Mouse (Mus musculus): ENCODE data around the gene Nkx1-2. TPM values are rescaled to one million over a fixed set of nuclear protein-coding genes. Genes with fewer than 3 reads are reported as not detected.
A peak's percentile ranks its signal among the peaks of the same experiment; 100 is the strongest.

The Nkx1-2 gene
- polyA plus RNA-seq, 1 experiment: not detected

DNA sequence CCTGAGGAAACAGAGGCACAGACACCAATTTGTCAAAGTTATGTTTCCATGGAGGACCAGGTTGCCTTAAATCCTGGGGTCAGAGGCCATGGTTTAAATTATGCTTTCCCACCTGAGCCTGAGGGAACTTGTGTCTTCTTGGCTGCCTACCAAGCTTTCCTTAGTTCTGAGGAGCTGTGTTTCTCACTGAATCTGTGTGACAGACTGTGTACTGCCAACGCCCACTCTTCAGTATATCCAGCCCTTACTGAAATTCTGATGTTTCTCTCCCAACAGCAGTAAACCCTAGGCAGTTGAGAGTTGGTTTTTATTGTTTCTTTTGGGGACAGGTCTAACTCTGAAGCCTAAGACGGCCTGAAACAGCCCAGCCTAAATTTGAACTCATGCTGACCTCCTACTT is 5.7 kb downstream of the Nkx1-2 start:
- no peaks in the 10 kb centered on the region for H3K4me1 ChIP-seq (ENCODE audit: control insufficient read depth, insufficient read depth, low read length)
- H3K27ac ChIP-seq (ENCODE audit: insufficient read depth, low read length): no peak overlapping the region
- H3K4me3 ChIP-seq (ENCODE audit: insufficient read depth, low read length): no peak overlapping the region
- TF ChIP-seq POLR2A (IDR thresholded peaks at IDR 0.05; ENCODE audit: low read depth, low read length): no peak
- TF ChIP-seq CTCF (IDR thresholded peaks at IDR 0.05; ENCODE audit: borderline replicate concordance, insufficient read depth, low read length): no peak

DNA sequence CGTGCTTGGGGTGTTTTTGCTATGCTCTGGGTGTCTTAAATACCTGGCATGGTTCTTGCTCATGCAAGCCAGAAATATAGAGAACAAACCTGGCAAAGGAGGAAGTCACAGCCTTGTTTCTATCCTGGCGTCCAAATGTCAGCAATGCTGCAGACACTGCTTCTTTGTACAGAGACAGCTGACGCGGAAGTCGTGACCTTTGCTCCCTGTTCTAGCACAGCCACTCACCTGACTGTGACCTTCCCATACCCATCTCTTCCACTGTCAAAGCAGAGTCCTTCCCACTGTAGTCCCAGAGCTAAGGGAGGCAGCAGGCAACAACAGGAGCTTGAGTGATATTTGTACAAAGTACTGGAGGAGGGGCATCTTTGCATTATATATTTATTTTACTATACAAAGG is 9.8 kb downstream of the Nkx1-2 start:
- H3K4me3 ChIP-seq (ENCODE audit: insufficient read depth, low read length): no peak overlapping the region
- H3K4me1 ChIP-seq (ENCODE audit: control insufficient read depth, insufficient read depth, low read length): no peaks in the 10 kb centered on the region
- TF ChIP-seq POLR2A (IDR thresholded peaks at IDR 0.05; ENCODE audit: low read depth, low read length): no peak
- TF ChIP-seq CTCF (IDR thresholded peaks at IDR 0.05; ENCODE audit: borderline replicate concordance, insufficient read depth, low read length): no peak
- no peak overlapping the region for H3K27ac ChIP-seq (ENCODE audit: insufficient read depth, low read length)

DNA sequence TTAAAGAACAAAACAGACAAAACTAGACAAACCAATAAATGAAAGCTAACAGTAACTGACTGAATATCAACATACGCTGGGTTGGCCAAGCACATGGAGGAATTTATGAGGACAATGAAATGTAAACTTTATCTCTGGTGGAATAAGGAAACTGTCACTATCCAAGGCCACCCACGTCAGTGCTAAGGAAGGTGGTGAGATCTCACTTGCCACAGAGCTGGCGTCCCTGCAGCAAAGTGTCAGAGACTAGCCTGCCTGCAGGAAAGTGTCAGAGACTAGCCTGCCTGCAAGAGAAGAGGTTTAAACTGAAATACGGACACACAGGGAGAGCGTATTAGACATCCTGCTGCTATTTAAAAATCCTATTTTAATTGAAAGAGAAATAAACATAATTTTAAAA is 12.3 kb downstream of the Nkx1-2 start:
- Histone ChIP-seq H3K4me3 (ENCODE audit: insufficient read depth, low read length) (no peak overlapping the region), H3K4me1 (ENCODE audit: control insufficient read depth, insufficient read depth, low read length) (no peaks in the 10 kb centered on the region), H3K27ac (ENCODE audit: insufficient read depth, low read length) (no peak overlapping the region)
- TF ChIP-seq CTCF (IDR thresholded peaks at IDR 0.05; ENCODE audit: borderline replicate concordance, insufficient read depth, low read length) (no peak), POLR2A (IDR thresholded peaks at IDR 0.05; ENCODE audit: low read depth, low read length) (no peak)

DNA sequence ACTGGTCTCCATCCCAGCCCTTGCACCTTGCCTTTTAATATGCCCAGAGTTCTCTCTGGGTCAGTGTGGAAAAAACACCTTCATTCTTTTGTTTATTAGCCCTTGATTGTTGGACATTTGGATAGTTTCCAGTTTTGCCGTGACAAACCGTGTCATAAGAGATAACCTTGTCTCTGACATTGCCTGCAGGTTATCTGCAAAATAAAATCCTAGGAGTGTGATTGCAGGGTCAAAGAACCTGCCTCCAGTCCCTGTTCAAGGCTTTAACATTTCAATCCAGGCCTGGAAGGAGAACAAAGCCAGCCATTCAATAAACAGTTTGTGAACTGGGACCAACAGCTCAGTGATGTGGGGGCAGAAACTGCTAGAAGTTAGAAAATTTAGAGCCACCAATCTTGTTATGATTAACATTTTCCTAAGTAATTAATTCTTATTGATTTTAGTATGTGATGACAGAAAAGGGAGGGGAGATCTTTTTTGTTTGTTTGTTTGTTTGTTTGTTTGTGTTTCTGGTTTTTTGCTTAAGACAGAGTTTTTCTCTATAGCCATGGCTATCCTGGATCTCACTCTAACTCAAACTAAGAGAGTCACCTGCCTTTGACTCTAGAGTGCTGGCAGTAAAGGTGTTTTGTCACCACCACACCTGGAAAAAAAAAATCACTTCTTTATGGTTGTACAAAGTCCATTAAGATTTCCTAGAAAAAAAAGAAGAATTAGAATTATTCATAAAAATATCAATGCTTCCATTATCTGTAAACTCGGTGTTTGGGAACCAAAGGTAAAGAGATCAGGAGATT is 13.5 kb downstream of the Nkx1-2 start:
- TF ChIP-seq CTCF (IDR thresholded peaks at IDR 0.05; ENCODE audit: borderline replicate concordance, insufficient read depth, low read length) (no peak), POLR2A (IDR thresholded peaks at IDR 0.05; ENCODE audit: low read depth, low read length) (no peak)
- Histone ChIP-seq H3K4me3 (ENCODE audit: insufficient read depth, low read length) (no peak overlapping the region), H3K4me1 (ENCODE audit: control insufficient read depth, insufficient read depth, low read length) (no peaks in the 10 kb centered on the region), H3K27ac (ENCODE audit: insufficient read depth, low read length) (no peak overlapping the region)

DNA sequence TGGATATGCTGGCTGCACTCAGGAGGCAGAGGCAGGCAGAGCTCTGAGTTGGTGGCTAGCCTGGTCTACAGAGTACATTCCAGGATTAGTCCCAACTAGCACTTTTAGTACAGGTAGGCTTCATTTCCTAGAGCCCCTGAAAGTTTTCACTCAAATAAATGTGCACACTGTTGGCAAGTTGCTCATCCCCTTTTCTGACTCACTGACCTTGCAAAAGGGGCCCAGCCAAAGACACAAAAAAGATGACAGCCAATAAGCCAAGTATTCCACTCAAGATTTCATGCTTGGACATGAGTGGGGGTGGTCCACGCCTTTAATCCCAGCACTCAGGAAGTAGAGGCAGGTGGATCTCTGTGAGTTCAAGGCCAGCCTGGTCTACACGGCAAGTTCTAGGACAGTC is 18.0 kb downstream of the Nkx1-2 start:
- Histone ChIP-seq H3K4me1 (ENCODE audit: control insufficient read depth, insufficient read depth, low read length) (no peaks in the 10 kb centered on the region), H3K27ac (ENCODE audit: insufficient read depth, low read length) (no peak overlapping the region), H3K4me3 (ENCODE audit: insufficient read depth, low read length) (no peak overlapping the region)
- no peak for TF ChIP-seq POLR2A (IDR thresholded peaks at IDR 0.05; ENCODE audit: low read depth, low read length)
- no peak for TF ChIP-seq CTCF (IDR thresholded peaks at IDR 0.05; ENCODE audit: borderline replicate concordance, insufficient read depth, low read length)

DNA sequence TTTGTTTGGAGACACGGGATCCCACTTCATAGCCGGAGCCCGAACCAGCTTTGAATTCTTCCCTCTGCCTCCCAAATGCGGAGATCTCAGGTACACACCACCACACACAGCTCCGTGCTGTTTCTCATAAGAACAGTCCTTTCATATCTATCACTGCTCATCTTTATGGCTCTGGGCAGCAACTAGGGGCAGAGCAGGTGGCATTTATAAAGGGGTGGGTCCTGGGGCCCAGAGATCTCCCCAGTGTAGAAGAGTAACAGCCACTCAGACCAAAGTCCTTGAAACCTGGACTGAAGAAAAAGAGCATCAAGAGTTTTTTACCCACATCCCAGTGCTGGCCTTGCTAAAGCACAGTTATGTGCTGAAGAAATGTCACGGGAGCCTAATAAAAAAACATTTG is 18.9 kb downstream of the Nkx1-2 start:
- H3K4me3 ChIP-seq (ENCODE audit: insufficient read depth, low read length): no peak overlapping the region
- TF ChIP-seq POLR2A (IDR thresholded peaks at IDR 0.05; ENCODE audit: low read depth, low read length): no peak
- no peaks in the 10 kb centered on the region for H3K4me1 ChIP-seq (ENCODE audit: control insufficient read depth, insufficient read depth, low read length)
- H3K27ac ChIP-seq (ENCODE audit: insufficient read depth, low read length): no peak overlapping the region

DNA sequence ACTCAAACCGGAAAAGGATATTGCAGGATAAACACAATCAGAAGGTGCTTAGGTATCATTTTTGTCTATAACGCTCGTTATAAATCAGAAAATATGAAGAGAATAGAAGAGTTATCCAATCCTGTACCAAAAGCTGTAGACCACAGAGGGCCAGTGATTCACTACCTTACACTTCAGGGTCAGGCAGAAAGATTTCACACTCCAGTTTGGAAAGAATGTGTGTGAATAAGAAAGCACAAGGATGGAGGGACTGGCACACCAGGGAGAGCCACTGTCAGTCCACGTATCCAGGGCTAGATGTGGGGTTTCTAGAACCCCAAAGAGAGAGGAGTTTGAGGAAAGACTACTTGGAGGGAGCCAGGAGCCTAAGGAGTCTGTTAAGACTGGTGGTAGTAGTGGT is 22.5 kb downstream of the Nkx1-2 start:
- no peak overlapping the region for H3K4me3 ChIP-seq (ENCODE audit: insufficient read depth, low read length)
- peaks cover 2% of the 10 kb centered on the region; the same call in 1 of the 2 replicates for H3K4me1 ChIP-seq (ENCODE audit: control insufficient read depth, insufficient read depth, low read length)
- TF ChIP-seq POLR2A (IDR thresholded peaks at IDR 0.05; ENCODE audit: low read depth, low read length) (no peak), CTCF (IDR thresholded peaks at IDR 0.05; ENCODE audit: borderline replicate concordance, insufficient read depth, low read length) (no peak)
- no peak overlapping the region for H3K27ac ChIP-seq (ENCODE audit: insufficient read depth, low read length)

DNA sequence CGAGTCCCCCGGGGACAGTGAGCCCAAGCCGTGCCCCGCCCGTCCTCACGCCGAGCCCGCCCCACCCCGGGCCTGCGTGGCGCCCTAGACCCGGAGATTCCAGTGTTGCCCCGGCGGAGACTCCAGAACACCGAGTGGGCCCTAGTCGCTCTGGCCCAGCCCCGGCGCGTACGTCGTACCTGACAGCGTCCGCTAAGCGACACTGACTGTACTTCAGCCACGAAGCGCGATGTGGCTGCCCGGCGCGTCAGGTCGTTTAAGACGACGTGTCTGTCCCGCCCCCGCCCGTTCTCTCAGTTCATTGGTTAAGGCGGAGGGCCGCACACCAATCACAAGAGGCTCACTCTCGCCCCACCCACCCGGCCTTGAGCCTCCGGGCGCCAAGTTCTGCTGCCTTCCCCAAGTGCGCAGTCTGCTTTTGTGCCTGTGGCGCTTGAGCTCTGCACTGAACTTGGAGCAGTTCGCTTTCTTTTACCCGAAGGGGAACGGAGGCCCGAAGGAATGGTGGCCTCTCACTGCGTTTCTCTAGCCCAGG is 23.3 kb downstream of the Nkx1-2 start, which contains the start of gene Oat:
Gene Oat, minus strand, starts transcription at position 283 of the 535 bp plus-strand sequence.
- TF ChIP-seq POLR2A (IDR thresholded peaks at IDR 0.05; ENCODE audit: low read depth, low read length) (peak; percentile 100), CTCF (IDR thresholded peaks at IDR 0.05; ENCODE audit: borderline replicate concordance, insufficient read depth, low read length) (no peak)
- H3K27ac ChIP-seq (ENCODE audit: insufficient read depth, low read length): peak within 1 kb of the TSS; percentile 78
- H3K4me1 ChIP-seq (ENCODE audit: control insufficient read depth, insufficient read depth, low read length): peaks cover 2% of the 10 kb centered on the region; the same call in 1 of the 2 replicates
- H3K4me3 ChIP-seq (ENCODE audit: insufficient read depth, low read length): peak within 1 kb of the TSS; percentile 67

DNA sequence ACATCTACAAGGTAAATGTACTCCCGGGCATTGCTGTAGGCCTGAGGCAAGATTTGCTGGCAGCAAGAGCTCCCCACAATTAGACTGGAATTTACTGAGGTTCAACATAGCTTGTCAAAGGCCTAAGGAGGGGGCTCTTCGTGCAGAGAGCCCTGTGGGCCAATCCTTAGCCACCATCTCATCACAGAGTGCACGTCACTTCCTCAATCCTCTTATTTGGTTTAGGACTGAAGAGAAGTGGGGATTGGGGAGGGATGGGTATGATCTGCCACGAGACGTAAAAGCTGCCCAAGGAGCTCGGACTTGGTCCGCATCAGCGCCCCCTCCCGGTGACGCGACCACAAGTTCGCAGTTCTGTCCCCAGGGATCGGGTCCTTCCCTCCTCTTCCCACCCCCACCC is 23.8 kb downstream of the Nkx1-2 start:
- H3K4me1 ChIP-seq (ENCODE audit: control insufficient read depth, insufficient read depth, low read length): peaks cover 2% of the 10 kb centered on the region; the same call in 1 of the 2 replicates
- TF ChIP-seq POLR2A (IDR thresholded peaks at IDR 0.05; ENCODE audit: low read depth, low read length) (peak; percentile 77), CTCF (IDR thresholded peaks at IDR 0.05; ENCODE audit: borderline replicate concordance, insufficient read depth, low read length) (peak; percentile 74)
- peak overlapping the region; percentile 63 for H3K27ac ChIP-seq (ENCODE audit: insufficient read depth, low read length)

DNA sequence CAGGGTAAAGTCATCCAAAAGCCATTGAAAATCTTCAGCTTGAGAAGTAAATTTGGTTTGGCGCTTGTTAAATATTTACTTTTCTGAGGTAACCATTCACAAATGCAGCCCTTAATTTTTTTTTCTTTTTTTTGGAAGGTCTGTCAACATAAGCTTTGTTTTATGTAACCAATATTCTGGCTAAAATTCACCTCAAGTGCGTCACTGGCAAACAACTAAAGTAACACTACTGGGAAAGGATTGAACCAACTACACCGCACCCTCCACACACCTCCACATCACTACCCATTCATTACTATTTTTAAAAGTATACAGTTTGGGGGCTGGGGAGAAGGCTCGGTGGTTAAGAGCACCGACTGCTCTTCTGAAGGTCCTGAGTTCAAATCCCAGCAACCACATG is 24.8 kb downstream of the Nkx1-2 start:
- no peak overlapping the region for H3K27ac ChIP-seq (ENCODE audit: insufficient read depth, low read length)
- peak overlapping the region; percentile 21 for H3K4me3 ChIP-seq (ENCODE audit: insufficient read depth, low read length)
- no peak for TF ChIP-seq POLR2A (IDR thresholded peaks at IDR 0.05; ENCODE audit: low read depth, low read length)
- no peak for TF ChIP-seq CTCF (IDR thresholded peaks at IDR 0.05; ENCODE audit: borderline replicate concordance, insufficient read depth, low read length)
- H3K4me1 ChIP-seq (ENCODE audit: control insufficient read depth, insufficient read depth, low read length): peaks cover 2% of the 10 kb centered on the region; the same call in 1 of the 2 replicates

More for the DNA sequence above, 23.8 kb downstream of the Nkx1-2 start:
- H3K4me3 ChIP-seq (ENCODE audit: insufficient read depth, low read length): peak overlapping the region; percentile 67
